Comparison of ENCODE assay signal across 8 mouse cellular contexts in the genomic region with DNA sequence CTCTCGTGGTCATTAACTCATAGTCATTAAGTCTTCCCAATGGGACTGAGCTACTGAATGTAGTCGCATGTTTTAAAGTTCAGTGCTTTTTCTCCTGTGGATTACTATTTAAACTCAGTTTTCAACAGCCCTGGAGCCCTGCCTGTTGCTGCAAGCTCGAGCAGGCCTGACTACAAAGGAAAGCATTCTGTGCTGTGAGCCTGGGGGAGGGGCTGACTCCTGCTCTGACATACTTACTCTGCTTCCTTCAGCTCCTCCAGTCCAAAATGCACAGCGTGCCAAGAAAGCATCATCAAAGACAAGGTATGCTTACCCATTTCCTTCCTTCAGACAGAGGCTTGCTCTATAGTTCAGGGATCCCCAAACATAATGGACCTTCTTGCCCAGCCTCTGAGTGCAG. TPM values are rescaled to one million over a fixed set of nuclear protein-coding genes. Genes with fewer than 3 reads are reported as not detected.
A peak's percentile ranks its signal among the peaks of the same experiment; 100 is the strongest.
DNase-seq lines count a peak whose midpoint lies in the region; ATAC-seq lines count a peak whose summit lies in the region.

No protein-coding gene starts in this region.

- H3K36me3 ChIP-seq in hindbrain, embryonic 14.5 days (replicated peaks; ENCODE audit: control insufficient read depth, insufficient read depth) = peaks cover 40% of the 10 kb centered on the region
- H3K36me3 ChIP-seq in intestine, embryonic 15.5 days = no peaks in the 10 kb centered on the region

- H3K9me3 ChIP-seq in hindbrain, embryonic 14.5 days (ENCODE audit: control insufficient read depth, low read length) = no peaks in the 10 kb centered on the region
- H3K9me3 ChIP-seq in intestine, embryonic 15.5 days = no peaks in the 10 kb centered on the region

- no peak overlapping the region for H3K27ac ChIP-seq in hindbrain, embryonic 14.5 days
- H3K27ac ChIP-seq in intestine, embryonic 15.5 days = no peak overlapping the region

- H3K4me2 ChIP-seq in hindbrain, embryonic 14.5 days (replicated peaks) = no peak overlapping the region
- H3K4me2 ChIP-seq in intestine, embryonic 15.5 days (replicated peaks) = no peak overlapping the region

- DNase-seq in layer of hippocampus, adult 11-12 months (ENCODE audit: low spot score) = peak; percentile 48
- DNase-seq in layer of hippocampus, adult 9-10 months (ENCODE audit: low spot score) = no peak
- peak; percentile 13 for DNase-seq in embryo, embryonic 10.5 days (ENCODE audit: low spot score)
- DNase-seq in hindbrain, embryonic 14.5 days (ENCODE audit: low spot score) = peak; percentile 48
- peak; percentile 11 for DNase-seq in mesoderm, embryonic 11.5 days (ENCODE audit: low read depth, low spot score)
- no peak for DNase-seq in testis, postnatal 10 days (ENCODE audit: low spot score)
- no peak for DNase-seq in heart, adult 9 months (ENCODE audit: low spot score in 2 of 2)

- ATAC-seq in hindbrain, embryonic 14.5 days (ENCODE audit: low FRiP score) = no peak; the same call in 1 of the 2 replicates
- ATAC-seq in intestine, embryonic 15.5 days = no peak

- no peaks in the 10 kb centered on the region for H3K27me3 ChIP-seq in hindbrain, embryonic 14.5 days (ENCODE audit: control insufficient read depth, insufficient read depth, low read length)
- H3K27me3 ChIP-seq in intestine, embryonic 15.5 days (replicated peaks) = no peaks in the 10 kb centered on the region

- H3K4me1 ChIP-seq in hindbrain, embryonic 14.5 days (replicated peaks; ENCODE audit: control insufficient read depth, insufficient read depth, low read length) = no peaks in the 10 kb centered on the region; the same call in 1 of the 2 replicates
- H3K4me1 ChIP-seq in intestine, embryonic 15.5 days (replicated peaks) = no peaks in the 10 kb centered on the region

- H3K4me3 ChIP-seq in hindbrain, embryonic 14.5 days (replicated peaks; ENCODE audit: low read length) = no peak overlapping the region
- H3K4me3 ChIP-seq in intestine, embryonic 15.5 days (replicated peaks) = no peak overlapping the region

- H3K9ac ChIP-seq in hindbrain, embryonic 14.5 days = no peak overlapping the region
- H3K9ac ChIP-seq in intestine, embryonic 15.5 days = no peak overlapping the region

- WGBS in hindbrain, embryonic 14.5 days = 59% methylated on average over 4 of the region's 4 CpGs
- WGBS in intestine, embryonic 15.5 days = 58% methylated on average over 4 of the region's 4 CpGs

RNA-seq across cellular contexts. Expression of gene Amn, which starts 32.1 kb away (rescaled TPM):
- 19.6 and 20.5 TPM in 2 replicates for polyA plus RNA-seq in hindbrain, embryonic 14.5 days (2014; fragmentation: Nextera tagmentation; extraction: Ambion mirVana)
- polyA plus RNA-seq in intestine, embryonic 15.5 days (2015; fragmentation: Nextera tagmentation; extraction: Ambion mirVana) = 127 and 149 TPM in 2 replicates

RNA-seq across cellular contexts. Expression of gene 4930595D18Rik, which starts 54.5 kb away (rescaled TPM):
- polyA plus RNA-seq in hindbrain, embryonic 14.5 days (2014; fragmentation: Nextera tagmentation; extraction: Ambion mirVana) = not detected in 2 replicates
- polyA plus RNA-seq in intestine, embryonic 15.5 days (2015; fragmentation: Nextera tagmentation; extraction: Ambion mirVana) = not detected in 2 replicates

Comparison
In these comparisons a context has a peak if more than half of its experiments do, and no peak if none do; other contexts are left out.
1. DNase-seq: peak in layer of hippocampus, adult 11-12 months (single experiment), embryo, embryonic 10.5 days (single experiment), hindbrain, embryonic 14.5 days (single experiment) and mesoderm, embryonic 11.5 days (single experiment); none in layer of hippocampus, adult 9-10 months (single experiment), testis, postnatal 10 days (single experiment) and heart, adult 9 months (0 of 2).